Mouse (Mus musculus) layer of hippocampus, postnatal 10 days (tissue): ENCODE measurements at regions not wholly inside any gene's neighbourhood (a gene's known extent, or its start where the extent isn't known, plus 50 kb on each side); places are given as distances from the start of the nearest gene placed in this dataset.
"Not testable (repeated sequence)": the region's sequence is repeated elsewhere in the genome, so short reads cannot be mapped to it uniquely, and the experiment has no call there.

ENCODE experiments used
- DNase-seq, 2 experiments: peaks; one replicate each; pipeline ENCODE4 v3.0.0; 2021; ENCODE audit warnings: low spot score in 2 of 2

DNA sequence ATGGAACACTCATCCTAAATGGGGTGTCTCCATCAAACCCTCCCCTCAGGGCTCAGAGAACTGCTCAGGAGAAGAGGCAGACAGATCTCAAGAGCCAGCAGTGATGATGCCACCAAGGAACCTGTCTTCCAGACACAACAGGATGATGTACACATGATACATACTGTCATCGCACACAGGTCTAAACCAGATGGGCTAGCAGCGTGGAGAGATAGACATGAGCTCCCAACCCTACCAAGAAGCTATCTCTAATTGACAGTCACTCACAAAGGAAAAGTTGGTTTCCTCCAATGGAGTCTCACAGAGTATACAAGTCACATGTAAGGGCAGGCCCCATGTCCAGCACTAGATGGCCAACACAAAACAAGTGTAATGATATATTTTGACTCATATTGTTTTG lies 139.9 kb downstream of the Cdca7 start:
- no peak for DNase-seq

DNA sequence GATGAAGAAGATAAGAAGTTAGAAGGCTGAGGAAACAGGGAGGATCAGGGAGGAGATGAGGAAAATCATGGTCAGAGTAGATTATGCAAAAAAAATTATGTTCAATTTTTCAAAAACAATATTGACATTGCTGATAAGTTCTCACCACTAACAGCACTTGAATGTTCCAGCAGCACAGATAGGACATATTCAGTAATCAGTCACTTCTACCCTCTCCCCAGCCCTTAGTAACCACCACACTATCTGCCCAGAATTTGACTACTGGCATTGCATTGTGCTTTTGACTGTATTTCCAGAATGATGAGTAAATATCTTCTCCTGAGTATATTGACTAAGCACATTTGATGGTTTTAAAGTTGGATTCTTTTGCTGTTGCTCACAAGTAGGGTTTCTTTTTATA lies 140.5 kb downstream of the Cdca7 start:
- DNase-seq: no peak

DNA sequence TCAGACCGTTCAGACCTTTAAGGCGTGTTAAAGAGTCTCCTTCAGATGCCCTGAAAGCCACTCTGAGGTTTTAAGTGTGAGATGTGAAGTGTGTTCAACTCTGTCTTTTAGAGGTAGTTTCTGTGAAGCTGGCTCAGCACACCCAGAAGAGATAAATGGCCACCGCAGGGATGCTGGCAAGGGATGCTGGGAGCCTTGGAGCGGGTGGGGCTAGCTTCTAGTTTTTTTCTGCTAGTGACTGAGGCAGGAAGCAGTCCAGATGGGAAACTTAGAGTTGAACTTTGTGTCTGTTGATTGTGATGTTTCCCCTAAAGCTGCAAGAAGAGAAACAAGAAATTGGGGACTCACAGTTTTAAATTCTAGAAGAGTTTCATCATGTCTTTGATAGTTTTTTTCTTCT lies 143.5 kb downstream of the Cdca7 start:
- no peak for DNase-seq

DNA sequence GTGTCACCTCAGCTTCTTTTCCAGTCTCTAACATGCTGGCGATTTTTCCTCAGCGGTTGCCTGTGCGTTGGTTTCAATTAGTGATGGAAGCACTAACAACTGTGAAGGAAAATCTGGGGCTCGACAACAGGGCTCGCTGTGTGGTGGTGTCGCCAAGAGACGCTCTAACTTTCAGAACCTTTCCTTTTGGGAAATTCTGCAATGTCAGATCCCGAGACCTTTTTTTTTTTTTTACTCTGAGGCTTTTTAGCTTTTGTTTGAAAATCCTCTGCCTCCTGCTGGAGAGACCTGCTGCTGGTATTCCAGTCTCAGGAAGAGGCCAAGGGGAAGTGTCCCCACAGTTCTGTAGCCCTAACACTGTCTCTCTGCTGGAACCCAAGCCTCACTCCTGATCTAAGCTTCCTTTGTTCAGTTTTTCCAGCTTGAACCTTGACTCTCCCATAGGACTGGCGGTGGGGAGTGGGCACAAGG lies 144.3 kb downstream of the Cdca7 start:
- DNase-seq: no peak

DNA sequence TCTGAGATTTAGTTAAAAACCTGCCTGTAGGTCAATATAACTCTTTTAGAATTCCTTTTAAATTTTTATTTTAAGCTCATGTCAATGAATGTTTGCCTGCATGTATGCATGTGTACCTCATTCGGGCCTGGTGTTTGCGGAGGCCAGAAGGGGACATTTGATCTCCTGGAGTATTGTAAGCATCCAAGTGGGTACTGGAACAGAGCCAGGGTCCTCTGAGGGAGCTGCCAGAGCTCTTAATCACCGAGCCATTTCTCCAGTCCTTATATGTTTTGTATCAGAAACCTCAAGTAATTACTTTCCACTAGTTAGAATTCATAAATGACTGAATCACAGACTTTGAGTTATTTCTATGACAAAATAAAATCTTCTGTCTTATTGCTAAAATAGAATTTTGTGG lies 152.0 kb downstream of the Cdca7 start:
- DNase-seq: no peak

DNA sequence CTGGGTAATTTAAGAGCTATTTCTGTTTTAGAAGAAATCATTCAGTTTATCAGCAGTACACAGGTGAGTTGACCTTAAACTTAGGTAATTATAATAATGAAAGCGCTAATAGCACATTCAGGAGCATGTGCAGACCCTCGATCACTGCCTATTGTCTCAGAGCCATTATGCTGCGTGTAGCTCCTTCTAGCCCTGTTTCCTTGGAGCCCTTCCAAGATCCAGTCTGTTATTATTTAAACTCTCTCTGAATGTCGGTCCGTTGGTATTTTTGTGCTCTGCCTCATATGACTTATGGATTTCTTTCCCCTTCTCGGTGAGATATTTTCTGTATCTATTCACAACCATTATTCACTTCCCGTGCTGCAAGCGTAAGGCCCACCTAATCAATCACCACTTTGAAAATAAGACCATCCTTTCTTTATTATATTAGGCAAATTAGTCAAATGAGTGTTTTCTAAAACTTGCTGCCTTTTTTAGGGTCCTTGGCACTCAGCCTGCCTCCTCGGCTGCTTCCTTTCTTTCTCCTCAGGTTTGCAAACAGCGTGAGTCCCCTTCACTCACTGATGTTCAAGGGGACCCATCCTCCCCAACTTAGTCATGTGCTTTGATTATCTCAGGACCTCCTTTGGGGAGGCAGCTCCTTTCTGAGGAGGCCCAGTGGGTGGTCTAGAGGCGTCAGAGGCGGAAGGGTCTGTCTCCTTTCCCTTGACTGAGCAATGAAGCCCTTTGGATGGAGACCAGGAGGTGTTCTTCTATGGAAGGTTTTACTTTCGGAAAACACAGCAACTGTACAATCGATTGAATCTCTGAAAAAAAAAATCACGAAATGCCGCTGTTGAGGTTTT lies 152.9 kb downstream of the Cdca7 start:
- peak in 1 of 2 experiments; percentile 17 for DNase-seq

DNA sequence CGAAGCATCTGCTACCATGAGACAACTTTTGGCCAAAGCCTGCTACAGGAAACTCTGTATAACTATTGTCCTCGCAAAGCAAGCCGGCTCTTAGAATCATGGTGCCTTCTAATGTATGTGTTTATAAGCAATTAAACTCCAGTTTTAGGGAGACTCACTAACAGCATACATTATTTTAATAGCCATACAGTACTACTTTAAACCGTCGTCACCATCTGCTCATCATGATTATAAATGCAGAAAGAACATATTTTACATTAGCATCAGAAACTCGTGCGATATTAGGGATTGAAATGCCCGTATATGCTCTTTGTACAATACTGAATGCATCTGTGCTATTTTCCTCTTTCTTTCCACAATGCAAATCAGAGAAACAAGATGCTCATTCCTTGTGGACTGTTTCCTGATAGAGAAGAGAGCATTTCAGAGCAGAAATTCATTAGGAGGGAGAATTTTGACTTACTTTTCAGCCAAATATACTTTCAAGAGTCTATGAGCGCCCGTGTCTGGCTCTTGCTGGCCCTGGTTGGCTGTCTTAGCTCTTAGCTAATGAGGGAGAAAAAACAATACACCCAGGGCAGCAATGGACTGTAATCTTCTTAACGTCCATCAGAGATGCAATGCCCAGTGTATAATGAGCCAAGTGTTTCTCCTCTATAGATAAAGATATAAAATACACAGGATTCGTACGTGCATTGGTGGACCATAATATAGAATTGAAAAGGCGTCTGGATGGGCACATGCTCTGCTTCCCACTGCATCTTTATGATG lies 153.9 kb downstream of the Cdca7 start:
- DNase-seq: no peak

DNA sequence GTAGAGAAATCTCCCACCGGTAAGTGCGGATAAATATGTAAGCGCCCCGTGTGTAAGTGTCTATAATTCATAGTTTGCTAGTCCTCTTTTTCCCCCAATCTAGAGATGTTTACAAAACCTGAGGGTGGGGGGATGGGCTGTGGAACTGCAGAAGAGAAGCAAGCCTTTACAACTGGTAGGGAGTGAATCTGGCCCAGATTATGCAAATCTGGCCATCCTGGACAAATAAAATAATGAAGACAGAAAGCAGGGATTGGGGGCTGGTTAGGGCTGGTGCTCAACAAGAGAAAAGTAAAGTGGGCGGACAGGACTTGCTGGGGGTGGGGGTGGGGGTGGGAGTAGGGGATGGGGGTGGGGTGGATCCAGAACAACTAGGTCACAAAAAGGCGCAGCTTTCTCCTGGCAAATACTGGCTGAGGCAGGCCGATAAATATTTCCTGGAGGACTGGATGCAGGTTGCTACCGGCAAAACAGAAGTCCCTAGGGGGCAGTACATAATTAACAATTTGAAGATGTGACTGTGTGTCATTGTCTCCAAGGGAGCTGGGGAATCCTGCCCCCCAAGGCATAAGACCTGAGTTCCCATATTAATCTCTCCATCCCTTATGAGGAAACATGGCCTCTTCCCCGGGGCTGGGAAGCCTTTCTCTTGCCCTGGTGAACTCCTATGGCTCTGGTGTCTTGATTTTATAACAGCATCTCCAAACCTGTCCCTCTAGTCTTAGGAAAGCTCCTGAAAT lies 162.1 kb downstream of the Cdca7 start:
- no peak for DNase-seq

DNA sequence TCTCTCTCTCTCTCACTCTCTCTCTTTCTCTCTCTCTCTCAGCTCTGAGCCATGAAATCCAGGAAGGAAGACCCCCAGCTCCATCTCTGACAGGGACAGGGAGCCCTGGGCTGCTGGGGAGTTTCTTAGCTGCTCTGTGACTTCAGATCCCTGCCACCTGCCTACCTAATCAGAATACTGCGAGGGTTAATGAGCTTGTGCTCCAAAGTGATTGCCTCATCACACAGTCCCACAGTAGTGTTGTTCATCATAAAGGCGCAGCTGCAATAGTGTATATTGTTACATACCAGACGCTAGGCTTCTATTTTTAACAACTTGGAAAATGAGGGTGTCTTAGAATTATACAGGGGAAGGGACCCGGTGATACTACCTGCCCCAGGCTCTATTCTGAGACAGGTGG lies 163.1 kb downstream of the Cdca7 start:
- DNase-seq: no peak

DNA sequence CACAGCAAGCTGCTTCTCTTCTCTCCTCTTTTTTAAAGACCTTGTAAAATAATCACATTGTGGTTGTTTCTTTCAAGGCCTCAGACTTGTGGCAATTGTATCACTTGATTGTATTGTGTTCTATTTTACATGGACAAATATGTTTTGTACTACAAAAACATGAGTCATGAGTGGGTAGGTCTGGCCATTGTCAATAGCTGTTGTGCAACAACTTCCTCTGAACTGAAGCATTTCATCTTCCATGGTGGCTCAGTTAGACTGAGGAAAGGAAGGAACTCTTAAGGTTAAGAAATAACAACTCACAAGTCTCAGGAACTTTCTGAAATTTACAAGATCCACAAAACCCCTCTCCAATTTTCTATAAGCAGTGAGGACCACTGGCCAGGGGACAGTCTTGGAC lies 165.3 kb downstream of the Cdca7 start:
- DNase-seq: no peak

DNA sequence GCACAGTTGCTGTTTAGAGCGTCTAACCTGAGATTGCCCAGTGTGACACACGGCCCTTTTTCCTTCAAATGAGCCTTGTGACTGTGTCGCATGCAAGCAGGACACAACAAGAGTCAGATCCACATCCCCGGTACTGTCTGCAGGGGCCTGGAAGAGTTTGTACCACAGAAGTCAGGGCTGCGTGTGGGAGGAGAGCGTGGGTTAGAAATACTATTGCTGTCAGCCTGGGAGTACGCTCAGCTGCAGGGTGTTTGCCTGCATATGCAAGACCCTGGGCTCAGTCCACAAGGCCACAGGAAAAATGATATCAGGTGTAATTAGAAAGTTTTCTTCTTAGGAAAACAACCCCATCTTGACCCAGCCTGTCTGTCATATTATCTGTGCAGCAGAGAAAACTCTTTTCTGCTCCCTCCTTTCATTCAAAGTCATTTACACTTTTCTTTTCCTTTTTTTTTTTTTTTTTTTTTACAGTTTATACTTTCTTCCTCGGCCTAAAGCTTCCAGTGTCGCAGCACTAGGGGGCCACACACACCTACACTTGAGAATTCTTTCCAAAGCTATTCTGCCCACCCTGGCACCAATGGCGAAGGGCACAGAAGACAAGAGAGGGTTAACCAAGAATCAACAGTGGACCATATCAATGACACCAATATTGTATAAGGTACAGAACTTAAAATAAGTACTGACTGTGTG lies 168.3 kb downstream of the Cdca7 start:
- no peak for DNase-seq

DNA sequence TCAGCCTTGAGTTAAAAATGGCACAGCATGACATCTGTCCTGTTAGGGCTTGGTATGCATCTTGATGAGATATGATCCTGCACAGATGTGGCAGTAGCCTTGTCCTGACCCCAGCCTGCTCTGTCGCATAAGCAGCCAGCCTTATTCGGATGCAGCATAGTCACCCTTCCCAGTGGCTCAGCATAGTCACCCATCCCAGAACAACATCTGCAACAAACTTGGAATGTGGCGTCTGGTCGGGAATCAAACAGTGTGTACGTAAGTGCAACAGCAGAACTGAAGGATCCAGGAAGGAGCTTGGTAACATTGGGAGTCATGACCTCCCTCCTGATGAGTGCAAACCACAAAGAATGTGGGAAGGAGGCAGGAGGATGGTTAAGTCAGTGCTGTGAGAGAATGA lies 171.7 kb downstream of the Cdca7 start:
- DNase-seq: no peak

DNA sequence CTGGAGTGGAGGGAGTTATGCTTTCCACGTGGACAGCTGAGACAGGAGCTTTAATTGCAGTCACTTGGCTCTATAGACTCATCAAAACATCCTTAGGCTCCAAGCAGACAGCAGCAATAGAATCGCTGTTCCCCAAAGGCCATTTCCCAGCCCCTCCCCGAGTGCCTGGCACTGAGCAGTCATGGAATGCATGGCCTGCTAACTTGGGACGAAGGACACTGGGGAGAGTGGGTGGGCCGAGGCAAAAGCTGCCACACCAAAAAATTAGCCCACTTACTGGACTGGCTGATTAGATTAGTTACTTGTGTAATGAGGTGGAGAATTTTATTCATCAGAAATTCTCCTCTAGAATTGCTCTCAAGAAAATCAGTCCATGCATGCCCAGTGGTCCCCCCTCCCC lies 172.3 kb downstream of the Cdca7 start:
- no peak for DNase-seq

DNA sequence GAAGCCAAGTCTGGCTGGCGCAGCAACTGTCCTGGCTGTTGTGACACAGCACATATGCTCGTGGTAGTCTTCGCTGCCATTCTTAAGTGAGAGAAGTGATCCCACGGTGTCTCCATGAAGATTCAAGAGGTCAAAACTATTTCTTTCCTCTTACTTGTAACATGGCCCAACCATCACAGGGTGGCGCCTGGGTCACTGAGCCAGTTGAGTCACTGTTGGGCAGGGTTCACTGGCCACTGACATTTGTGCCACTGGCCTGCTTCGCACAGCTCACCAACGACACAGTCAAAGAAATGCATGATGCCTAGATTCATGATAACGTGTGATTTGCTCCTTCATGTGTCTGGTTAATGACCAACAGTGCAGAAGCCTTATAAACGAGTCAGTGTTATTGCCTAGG lies 179.9 kb downstream of the Cdca7 start:
- no peak for DNase-seq

DNA sequence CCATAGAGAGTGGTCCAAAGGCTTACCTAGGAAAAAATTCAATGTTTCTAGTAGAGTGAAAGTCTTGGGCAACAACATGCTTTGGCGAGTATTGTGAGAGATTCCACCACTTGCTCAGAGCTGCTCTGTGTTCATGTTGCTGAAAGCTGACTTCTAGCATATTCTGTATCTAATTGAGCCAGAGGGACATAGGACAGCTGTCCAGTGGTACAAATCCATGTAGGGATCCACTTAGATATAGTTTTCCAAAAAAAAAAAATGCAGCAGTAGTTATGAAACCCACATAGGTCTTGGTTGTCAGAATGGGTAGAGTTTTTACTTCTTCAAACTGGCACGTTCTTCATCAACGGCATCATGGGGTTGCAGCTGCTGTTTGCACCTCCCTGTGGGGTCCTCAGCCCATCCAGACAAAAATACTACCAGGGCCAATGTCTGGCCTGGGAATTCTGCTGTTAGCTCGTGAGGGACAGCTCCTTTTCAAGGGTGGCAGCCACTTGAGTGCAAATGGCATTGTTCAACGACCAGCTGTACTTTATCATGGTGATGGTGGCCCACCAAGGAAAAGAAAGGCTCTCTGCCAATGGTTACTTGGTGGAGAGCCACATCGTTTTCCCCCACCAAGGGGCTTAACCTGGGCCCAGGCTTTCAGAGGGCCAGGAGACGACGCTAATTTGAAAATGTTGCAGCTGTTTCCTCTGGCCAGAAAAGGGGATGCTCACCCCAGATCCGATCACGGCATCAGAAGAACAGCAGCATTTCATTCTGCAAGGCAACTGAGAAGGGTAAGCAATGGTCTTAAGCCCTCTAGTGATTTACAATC lies 181.4 kb downstream of the Cdca7 start:
- DNase-seq: no peak

DNA sequence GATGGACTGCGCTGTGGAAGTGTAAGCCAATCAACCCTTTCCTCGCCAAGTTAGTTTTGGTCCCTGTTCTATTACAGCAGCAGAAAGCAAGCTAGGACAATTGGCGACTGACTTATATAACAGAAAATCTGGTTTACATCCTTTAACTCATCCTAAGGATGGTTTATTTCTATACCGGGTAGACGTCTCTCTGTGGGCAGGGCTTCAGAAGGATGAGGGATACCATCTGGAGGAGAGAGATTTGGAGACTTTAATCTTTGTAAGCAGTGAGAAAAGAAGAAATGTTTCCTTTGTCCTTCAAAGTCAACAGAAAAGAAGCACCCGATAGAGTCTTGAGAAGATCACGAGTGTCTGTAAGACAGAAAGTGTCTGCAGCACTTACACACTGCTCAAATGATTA lies 186.4 kb downstream of the Cdca7 start:
- DNase-seq: no peak

DNA sequence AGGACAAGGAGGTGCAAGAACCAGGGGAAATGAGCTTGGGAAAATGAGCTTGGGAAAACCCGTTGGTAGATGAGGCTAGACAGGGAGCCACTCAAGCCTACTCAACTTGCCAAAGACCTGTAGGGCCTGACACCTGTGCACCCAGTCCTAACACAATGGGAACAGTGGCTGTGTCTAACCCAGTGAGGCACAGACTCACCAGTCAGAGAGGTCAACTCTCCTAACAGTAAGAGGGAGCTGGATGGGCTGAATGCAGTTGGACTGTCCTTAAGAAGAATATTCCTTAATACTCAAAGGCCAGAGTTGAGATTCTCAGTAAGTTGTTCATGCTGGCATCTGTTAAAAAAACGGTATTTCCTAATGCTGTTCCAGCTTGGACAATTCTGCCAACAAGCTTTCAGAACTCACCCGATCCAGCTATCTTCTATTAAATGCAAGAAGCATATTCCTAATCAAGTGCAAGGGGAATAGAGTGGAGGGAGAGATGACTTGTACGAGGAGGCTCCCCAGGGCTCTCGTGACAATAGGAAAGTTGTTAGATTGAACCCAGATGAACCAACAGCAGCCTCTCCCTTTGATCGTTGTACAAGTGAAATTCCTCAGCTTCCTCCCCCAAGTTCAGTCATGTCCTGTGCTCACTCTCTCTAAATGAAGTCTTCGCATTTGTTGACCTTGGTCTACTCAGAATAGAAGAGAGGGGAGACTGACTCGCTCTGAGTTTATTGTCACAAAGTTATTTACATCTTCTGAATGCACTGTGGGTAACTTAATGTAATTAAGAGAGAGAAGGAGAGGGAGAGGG lies 187.2 kb downstream of the Cdca7 start:
- no peak for DNase-seq

DNA sequence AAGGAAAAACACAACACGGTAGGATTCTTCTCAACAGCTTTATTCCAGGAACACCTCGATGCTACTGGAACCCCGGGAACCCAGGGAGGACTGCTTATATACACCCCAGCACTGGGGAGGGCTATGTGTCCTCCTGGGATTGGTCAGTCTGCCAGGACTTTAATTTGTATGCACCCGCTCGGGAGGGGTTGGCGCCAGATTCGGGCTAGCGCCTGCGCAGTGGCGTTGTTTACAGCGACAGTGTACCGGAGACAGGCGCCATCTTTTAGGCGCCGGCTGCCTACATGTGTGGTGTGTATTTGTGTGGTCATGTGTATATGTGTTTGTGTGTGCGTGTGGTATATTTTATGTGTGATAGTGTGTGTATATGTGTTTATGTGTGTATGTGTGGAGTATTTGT lies 191.4 kb downstream of the Cdca7 start:
- not testable (repeated sequence) for DNase-seq
